Mouse (Mus musculus): ENCODE measurements around the gene Cxcl12.

Gene Cxcl12

GRCm38 (mm10) chr6:117214506-117214905 lies 46.2 kb downstream of the Cxcl12 start:
- in situ Hi-C loops (cut with MboI; ENCODE audit: unreplicated experiment in 2 of 2): no loop called here

GRCm38 (mm10) chr6:117218442-117219299 lies 50.3 kb downstream of the Cxcl12 start:
- in situ Hi-C loops (cut with MboI; ENCODE audit: unreplicated experiment in 2 of 2): no loop called here

- in situ Hi-C loops (cut with MboI; ENCODE audit: unreplicated experiment in 2 of 2): no loop called here
These were observed 51.0 kb downstream of the Cxcl12 start for GRCm38 (mm10) chr6:117219300-117219680.

GRCm38 (mm10) chr6:117219911-117220481 lies 51.7 kb downstream of the Cxcl12 start:
- in situ Hi-C loops (cut with MboI; ENCODE audit: unreplicated experiment in 2 of 2): no loop called here

GRCm38 (mm10) chr6:117220831-117221345 lies 52.6 kb downstream of the Cxcl12 start:
- in situ Hi-C loops (cut with MboI; ENCODE audit: unreplicated experiment in 2 of 2): no loop called here

Measured in v-Abl transformed pro-B cells (cell line).